Mouse (Mus musculus): Measurements from ENCODE around the gene Pla2g4a. TPM values are rescaled to one million over a fixed set of nuclear protein-coding genes. Genes with fewer than 3 reads are reported as not detected.

Gene Pla2g4a
- polyA plus RNA-seq (2015; fragmentation: Nextera tagmentation; extraction: Ambion mirVana), result 18.4 and 19.8 TPM in 2 replicates

DNA sequence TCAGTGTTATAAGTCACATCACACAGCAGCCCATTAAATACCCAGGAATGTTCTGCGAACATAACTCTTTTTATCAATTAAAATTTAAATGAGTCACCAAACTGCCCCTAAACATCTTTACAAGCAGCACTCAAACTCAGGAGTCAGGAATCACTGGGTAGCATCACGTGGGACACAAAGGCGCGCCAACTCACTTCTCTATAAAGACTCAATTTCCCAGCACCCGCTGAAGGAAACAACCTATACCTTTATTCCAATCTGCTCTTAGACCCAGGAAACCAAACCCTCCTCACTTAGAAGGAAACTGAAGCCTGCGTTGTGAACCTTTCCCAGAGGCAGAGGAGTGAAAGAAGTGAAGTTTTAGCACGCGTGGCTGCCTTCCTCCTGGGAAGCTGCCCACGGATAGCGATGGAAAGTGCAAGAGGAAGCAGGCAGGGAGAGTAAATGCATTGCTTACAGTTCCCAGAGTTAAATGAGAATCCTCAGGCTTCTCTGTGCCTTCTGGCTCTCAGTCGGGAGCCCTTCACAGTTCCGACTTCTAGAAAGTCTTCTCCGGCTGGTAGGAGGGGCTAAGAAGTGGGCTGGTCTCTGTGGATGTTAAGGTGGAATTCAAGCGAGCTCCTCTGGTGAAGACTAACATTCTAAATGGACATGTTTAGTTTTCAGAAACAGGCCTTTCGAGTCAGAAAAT is at the start of gene Pla2g4a:
Pla2g4a (minus strand) TSS at position 557 of the 691 bp plus-strand sequence.
- H3K4me2 ChIP-seq, result peak within 1 kb of the TSS; percentile 67
- H3K27ac ChIP-seq, result peak within 1 kb of the TSS; percentile 91
- no peaks in the 10 kb centered on the region for H3K9me3 ChIP-seq
- no peaks in the 10 kb centered on the region for H3K27me3 ChIP-seq
- peak within 1 kb of the TSS; percentile 55 for H3K4me3 ChIP-seq
- peak within 1 kb of the TSS; percentile 75 for H3K9ac ChIP-seq
- peak; percentile 52; the same call in 1 of the 2 replicates for ATAC-seq (ENCODE audit: insufficient number of reproducible peaks, insufficient read depth, low FRiP score, low TSS enrichment, low read depth)
- peaks cover 7% of the 10 kb centered on the region for H3K4me1 ChIP-seq
- H3K36me3 ChIP-seq, result no peaks in the 10 kb centered on the region
- WGBS, result 13% methylated on average over 15 of the region's 15 CpGs

DNA sequence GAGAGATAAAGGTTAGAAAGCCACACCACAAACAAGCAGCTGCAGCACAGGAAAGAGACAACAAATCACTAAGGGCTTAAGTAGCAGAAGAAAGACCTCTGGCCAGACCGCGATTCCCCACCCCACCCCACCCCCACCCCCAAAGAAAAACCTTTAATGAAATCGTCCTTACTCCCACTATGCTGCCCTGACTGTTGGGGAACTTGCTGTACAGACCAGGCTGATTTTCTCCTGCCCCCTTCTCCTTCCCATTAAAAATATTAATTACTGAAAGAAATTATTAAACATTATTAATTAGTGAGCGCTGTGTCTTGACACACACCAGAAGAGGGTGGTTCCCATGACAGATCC is 49.5 kb upstream of the Pla2g4a start:
- Histone ChIP-seq H3K36me3 (no peaks in the 10 kb centered on the region), H3K4me2 (no peak overlapping the region), H3K9ac (no peak overlapping the region), H3K27me3 (no peaks in the 10 kb centered on the region), H3K4me1 (no peaks in the 10 kb centered on the region), H3K27ac (no peak overlapping the region), H3K4me3 (no peak overlapping the region), H3K9me3 (no peaks in the 10 kb centered on the region)
- ATAC-seq (ENCODE audit: insufficient number of reproducible peaks, insufficient read depth, low FRiP score, low TSS enrichment, low read depth), result no peak
- WGBS, result 41% methylated on average over 4 of the region's 4 CpGs

DNA sequence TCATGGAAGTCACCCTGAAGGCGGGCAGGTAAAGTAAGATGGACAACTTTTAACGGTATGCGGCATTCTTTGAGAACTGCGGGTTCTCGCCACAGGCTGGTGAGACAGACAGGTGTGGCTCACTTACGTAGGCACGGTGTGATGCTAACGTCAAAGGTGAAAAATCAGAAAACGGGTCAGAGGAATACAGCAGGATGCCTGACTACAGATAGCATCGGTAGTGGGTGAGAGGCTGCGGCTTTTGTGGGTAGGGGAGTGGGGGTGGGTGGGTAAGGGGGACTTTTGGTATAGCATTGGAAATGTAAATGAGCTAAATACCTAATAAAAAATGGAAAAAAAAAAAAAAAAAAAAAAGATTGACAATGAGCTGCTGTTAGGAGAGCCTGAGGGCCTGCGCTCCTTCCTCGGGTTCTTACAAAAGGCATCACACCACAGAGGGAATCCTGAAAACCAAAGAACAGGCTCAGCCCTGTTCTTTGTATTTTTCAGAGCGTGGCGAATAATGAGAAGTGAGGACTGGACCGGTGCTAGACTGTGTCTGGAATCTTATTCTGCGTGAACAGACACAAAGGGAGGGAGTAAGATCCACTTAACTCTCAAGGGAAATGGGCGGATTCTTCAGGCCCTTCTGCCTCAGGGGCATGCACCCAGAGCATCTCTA is 49.0 kb upstream of the Pla2g4a start:
- Histone ChIP-seq H3K4me3 (no peak overlapping the region), H3K4me2 (no peak overlapping the region), H3K9me3 (no peaks in the 10 kb centered on the region), H3K4me1 (no peaks in the 10 kb centered on the region), H3K27me3 (no peaks in the 10 kb centered on the region), H3K9ac (no peak overlapping the region), H3K27ac (no peak overlapping the region), H3K36me3 (no peaks in the 10 kb centered on the region)
- WGBS, result 69% methylated on average over 18 of the region's 18 CpGs
- no peak for ATAC-seq (ENCODE audit: insufficient number of reproducible peaks, insufficient read depth, low FRiP score, low TSS enrichment, low read depth)

- Histone ChIP-seq H3K9me3 (no peaks in the 10 kb centered on the region), H3K4me3 (no peak overlapping the region), H3K36me3 (no peaks in the 10 kb centered on the region), H3K4me2 (no peak overlapping the region), H3K27me3 (no peaks in the 10 kb centered on the region), H3K4me1 (no peaks in the 10 kb centered on the region), H3K27ac (no peak overlapping the region), H3K9ac (no peak overlapping the region)
- 83% methylated on average over 9 of the region's 9 CpGs for WGBS
- ATAC-seq (ENCODE audit: insufficient number of reproducible peaks, insufficient read depth, low FRiP score, low TSS enrichment, low read depth), result no peak
Observed at GRCm38 (mm10) chr1:150009134-150009533, 48.0 kb upstream of the Pla2g4a start.

GRCm38 (mm10) chr1:149975626-149976025 is 14.5 kb upstream of the Pla2g4a start:
- no peaks in the 10 kb centered on the region for H3K36me3 ChIP-seq
- no peak for ATAC-seq (ENCODE audit: insufficient number of reproducible peaks, insufficient read depth, low FRiP score, low TSS enrichment, low read depth)
- H3K9ac ChIP-seq, result no peak overlapping the region
- H3K4me1 ChIP-seq, result no peaks in the 10 kb centered on the region
- H3K27ac ChIP-seq, result no peak overlapping the region
- H3K4me3 ChIP-seq, result no peak overlapping the region
- 68% methylated on average over 1 of the region's 1 CpGs for WGBS
- no peaks in the 10 kb centered on the region for H3K9me3 ChIP-seq
- no peak overlapping the region for H3K4me2 ChIP-seq
- no peaks in the 10 kb centered on the region for H3K27me3 ChIP-seq

GRCm38 (mm10) chr1:149965826-149966225 is 4.7 kb upstream of the Pla2g4a start:
- Histone ChIP-seq H3K27ac (no peak overlapping the region), H3K4me3 (no peak overlapping the region), H3K9me3 (no peaks in the 10 kb centered on the region), H3K9ac (no peak overlapping the region), H3K36me3 (no peaks in the 10 kb centered on the region), H3K4me1 (peaks cover 8% of the 10 kb centered on the region), H3K4me2 (no peak overlapping the region), H3K27me3 (no peaks in the 10 kb centered on the region)
- 0 out of 2 replicates have a peak, but pooled peaks have one; percentile 26 for ATAC-seq (ENCODE audit: insufficient number of reproducible peaks, insufficient read depth, low FRiP score, low TSS enrichment, low read depth)
- WGBS, result 36% methylated on average over 1 of the region's 1 CpGs

GRCm38 (mm10) chr1:149961425-149962303 is 574 bp upstream of the Pla2g4a start:
- H3K36me3 ChIP-seq, result no peaks in the 10 kb centered on the region
- H3K4me3 ChIP-seq, result peak overlapping the region; percentile 55
- no peak overlapping the region for H3K27ac ChIP-seq
- 53% methylated on average over 9 of the region's 9 CpGs for WGBS
- H3K4me1 ChIP-seq, result peaks cover 8% of the 10 kb centered on the region
- no peak overlapping the region for H3K9ac ChIP-seq
- ATAC-seq (ENCODE audit: insufficient number of reproducible peaks, insufficient read depth, low FRiP score, low TSS enrichment, low read depth), result no peak; the same call in 1 of the 2 replicates
- no peaks in the 10 kb centered on the region for H3K9me3 ChIP-seq
- no peaks in the 10 kb centered on the region for H3K27me3 ChIP-seq
- peak overlapping the region; percentile 67 for H3K4me2 ChIP-seq

GRCm38 (mm10) chr1:149960251-149960650 is 839 bp downstream of the Pla2g4a start:
- H3K36me3 ChIP-seq, result no peaks in the 10 kb centered on the region
- no peak overlapping the region for H3K9ac ChIP-seq
- H3K9me3 ChIP-seq, result no peaks in the 10 kb centered on the region
- peaks cover under 1% of the 10 kb centered on the region; the same call in 1 of the 2 replicates for H3K4me1 ChIP-seq
- H3K4me2 ChIP-seq, result peak overlapping the region; percentile 67
- no peak for ATAC-seq (ENCODE audit: insufficient number of reproducible peaks, insufficient read depth, low FRiP score, low TSS enrichment, low read depth)
- no peak overlapping the region for H3K27ac ChIP-seq
- no peaks in the 10 kb centered on the region for H3K27me3 ChIP-seq
- 95% methylated on average over 4 of the region's 4 CpGs for WGBS
- peak overlapping the region; percentile 55 for H3K4me3 ChIP-seq

- no peak overlapping the region for H3K4me3 ChIP-seq
- WGBS, result 80% methylated on average over 1 of the region's 1 CpGs
Observed at GRCm38 (mm10) chr1:149959069-149959468, 2.0 kb downstream of the Pla2g4a start.

DNA sequence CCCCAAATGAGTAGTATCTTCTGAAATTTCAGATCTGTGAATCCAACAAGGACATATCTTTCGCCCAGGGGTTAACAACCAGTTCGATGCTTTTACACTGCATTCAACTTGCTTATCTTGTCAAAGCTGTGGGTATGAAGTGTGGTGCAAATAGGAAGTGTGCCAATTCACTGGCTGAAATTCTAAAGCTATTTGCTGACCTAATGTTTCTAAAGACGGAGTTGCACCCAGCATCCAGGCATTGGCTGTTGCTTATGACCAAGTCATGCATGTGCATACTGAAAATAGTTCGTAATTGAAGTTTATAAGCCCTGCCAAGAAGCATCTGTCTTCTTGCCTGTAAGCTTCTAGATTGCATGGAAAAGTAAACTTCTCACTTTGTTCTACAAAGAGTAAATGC is 5.6 kb downstream of the Pla2g4a start:
- Histone ChIP-seq H3K4me2 (no peak overlapping the region), H3K27me3 (no peaks in the 10 kb centered on the region), H3K9ac (no peak overlapping the region), H3K4me1 (no peaks in the 10 kb centered on the region), H3K36me3 (no peaks in the 10 kb centered on the region), H3K4me3 (no peak overlapping the region), H3K27ac (no peak overlapping the region), H3K9me3 (no peaks in the 10 kb centered on the region)
- 86% methylated on average over 4 of the region's 4 CpGs for WGBS
- ATAC-seq (ENCODE audit: insufficient number of reproducible peaks, insufficient read depth, low FRiP score, low TSS enrichment, low read depth), result no peak

More at GRCm38 (mm10) chr1:149959069-149959468, 2.0 kb downstream of the Pla2g4a start:
- H3K27ac ChIP-seq, result no peak overlapping the region
- no peak overlapping the region for H3K9ac ChIP-seq
- H3K4me1 ChIP-seq, result no peaks in the 10 kb centered on the region
- ATAC-seq (ENCODE audit: insufficient number of reproducible peaks, insufficient read depth, low FRiP score, low TSS enrichment, low read depth), result no peak
- H3K9me3 ChIP-seq, result no peaks in the 10 kb centered on the region
- H3K36me3 ChIP-seq, result no peaks in the 10 kb centered on the region
- no peak overlapping the region for H3K4me2 ChIP-seq
- no peaks in the 10 kb centered on the region for H3K27me3 ChIP-seq

GRCm38 (mm10) chr1:149954026-149954425 is 7.1 kb downstream of the Pla2g4a start:
- Histone ChIP-seq H3K4me2 (no peak overlapping the region), H3K27me3 (no peaks in the 10 kb centered on the region), H3K9me3 (no peaks in the 10 kb centered on the region), H3K4me1 (no peaks in the 10 kb centered on the region), H3K27ac (no peak overlapping the region), H3K9ac (no peak overlapping the region), H3K4me3 (no peak overlapping the region), H3K36me3 (no peaks in the 10 kb centered on the region)
- no peak for ATAC-seq (ENCODE audit: insufficient number of reproducible peaks, insufficient read depth, low FRiP score, low TSS enrichment, low read depth)
- 91% methylated on average over 6 of the region's 6 CpGs for WGBS

All from embryonic facial prominence, embryonic 13.5 days (tissue).